9 mouse cellular contexts compared by ENCODE assay signal in genomic region chr14:11161751-11162231, GRCm38 (mm10). TPM values are rescaled to one million over a fixed set of nuclear protein-coding genes. Genes with fewer than 3 reads are reported as not detected.
DNase-seq lines count a peak whose midpoint lies in the region; ATAC-seq and TF ChIP-seq lines count a peak whose summit lies in the region.
"Had no signal": no experiment of that assay in that cellular context is flagged by ENCODE, and none has a peak within 500 bp of the region (broad histone marks: within the 10 kb centered on the region; RNA-seq: fewer than 3 reads in every experiment).

Gene Fhit (minus strand): TSS chr14:11162035.

- H3K27me3 ChIP-seq in hindbrain, embryonic 16.5 days (replicated peaks; ENCODE audit: control insufficient read depth, insufficient read depth, low read length): no peaks in the 10 kb centered on the region

- peak within 1 kb of the TSS; percentile 67 for H3K4me3 ChIP-seq in cortical plate, adult 2 months (ENCODE audit: insufficient read depth, low read length)
- H3K4me3 ChIP-seq in hindbrain, embryonic 16.5 days (ENCODE audit: low read length): peak within 1 kb of the TSS; percentile 52
- H3K4me3 ChIP-seq: myocyte had no signal

- peak within 1 kb of the TSS; percentile 69 for H3K9ac ChIP-seq in hindbrain, embryonic 16.5 days (ENCODE audit: low read depth, low read length)

- peak within 1 kb of the TSS; percentile 67 for H3K4me2 ChIP-seq in hindbrain, embryonic 16.5 days (ENCODE audit: low read length)

- TF ChIP-seq CTCF in cortical plate, adult 2 months (IDR thresholded peaks at IDR 0.05; ENCODE audit: extremely low read depth, insufficient read depth, low read length): no peak

- no peak for TF ChIP-seq POLR2A in cortical plate, adult 2 months (IDR thresholded peaks at IDR 0.05; ENCODE audit: extremely low read depth, insufficient read depth, low read length)

- H3K36me3 ChIP-seq in hindbrain, embryonic 16.5 days (ENCODE audit: control insufficient read depth, insufficient read depth, low read length): no peaks in the 10 kb centered on the region

- H3K4me1 ChIP-seq in cortical plate, adult 2 months (ENCODE audit: control insufficient read depth, insufficient read depth, low read length): no peaks in the 10 kb centered on the region
- H3K4me1 ChIP-seq in hindbrain, embryonic 16.5 days (ENCODE audit: control insufficient read depth, insufficient read depth, low read depth, low read length): no peaks in the 10 kb centered on the region

- peak; percentile 93 to 97 for DNase-seq in adrenal gland, adult (ENCODE audit: inconsistent age in 2 of 2, low spot score in 1 of 2)
- DNase-seq in gastrocnemius, adult 8-10 months (ENCODE audit: low spot score in 2 of 2): peak; percentile 83 to 92
- DNase-seq in layer of hippocampus, postnatal 36 days: peak; percentile 85 to 90
- peak; percentile 91 for DNase-seq in lung, postnatal 14 days
- DNase-seq in retina, embryonic 14.5 days (ENCODE audit: low spot score): peak; percentile 88
- peak; percentile 75 for DNase-seq in thymus, postnatal 25 days

- peak; percentile 98 for ATAC-seq in hindbrain, embryonic 16.5 days

- H3K27ac ChIP-seq in cortical plate, adult 2 months (ENCODE audit: insufficient read depth, low read length): peak within 1 kb of the TSS; percentile 22; the same call in 1 of the 2 replicates
- peak within 1 kb of the TSS; percentile 57 for H3K27ac ChIP-seq in hindbrain, embryonic 16.5 days (ENCODE audit: low read depth, low read length)

- 0% methylated on average over 26 of the region's 28 CpGs for WGBS in hindbrain, embryonic 16.5 days

- no peaks in the 10 kb centered on the region for H3K9me3 ChIP-seq in hindbrain, embryonic 16.5 days (ENCODE audit: control insufficient read depth, low read length)

RNA-seq across cellular contexts. Expression of gene Fhit, which starts in this region (rescaled TPM):
- polyA plus RNA-seq in cortical plate, adult 2 months (2012; rRNA removed): 6.9 and 7.7 TPM in 2 replicates
- 1 to 10 TPM in 2 of 4 experiments, under 1 TPM in 2; 0.63 to 1.8 (median 0.99) TPM for total RNA-seq in gastrocnemius, adult 8-10 months (2022)
- 8.4 and 8.5 TPM in 2 replicates for polyA plus RNA-seq in hindbrain, embryonic 16.5 days (2015; fragmentation: Nextera tagmentation; extraction: Ambion mirVana)
- total RNA-seq in layer of hippocampus, postnatal 36 days (2021): 1 to 10 TPM; 4.8 to 6.8 TPM
- polyA plus RNA-seq: myocyte had no signal

Comparison
In these comparisons a context has a peak if more than half of its experiments do, and no peak if none do; other contexts are left out.
1. Peak in every context shown above with its lines: DNase-seq, ATAC-seq, H3K4me3 ChIP-seq and H3K27ac ChIP-seq.